Mouse (Mus musculus): ENCODE data around the gene Dusp5.

The Dusp5 gene

DNA sequence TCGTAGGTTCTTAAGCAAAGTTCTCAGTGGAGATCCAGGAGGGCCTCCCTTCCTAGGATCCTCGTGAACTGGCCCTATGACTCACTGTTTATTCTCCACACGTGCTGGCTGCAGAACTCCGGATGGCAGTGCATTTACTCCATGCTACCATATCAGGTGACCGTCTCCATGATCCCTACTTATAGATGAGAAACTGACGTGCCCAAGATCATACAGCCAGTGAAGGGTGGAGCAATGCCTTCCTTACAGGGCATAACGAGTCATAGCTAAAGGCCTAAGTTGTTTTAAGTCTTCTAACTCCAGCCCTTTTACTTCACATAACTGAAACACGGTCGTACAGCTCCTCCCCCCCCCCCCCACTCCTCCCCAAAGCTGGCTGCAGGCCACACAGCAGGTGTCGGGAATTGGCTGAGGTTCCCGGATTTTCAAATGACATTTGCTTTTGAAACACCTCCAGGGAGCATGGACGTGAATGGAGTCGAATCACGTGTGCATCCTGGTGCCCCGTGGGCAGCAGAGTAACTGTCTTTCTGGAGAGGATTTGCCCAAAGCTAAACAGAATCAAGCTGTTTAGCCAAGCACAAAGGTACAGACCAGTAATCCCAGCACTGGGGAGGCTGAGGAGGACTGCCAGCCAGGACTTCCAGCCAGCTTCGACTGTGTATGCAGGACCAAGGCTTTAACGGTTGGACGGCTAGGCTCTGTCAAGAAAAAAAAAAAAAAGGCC is 11.4 kb upstream of the Dusp5 start:
- no peak for DNase-seq (ENCODE audit: low spot score)

DNA sequence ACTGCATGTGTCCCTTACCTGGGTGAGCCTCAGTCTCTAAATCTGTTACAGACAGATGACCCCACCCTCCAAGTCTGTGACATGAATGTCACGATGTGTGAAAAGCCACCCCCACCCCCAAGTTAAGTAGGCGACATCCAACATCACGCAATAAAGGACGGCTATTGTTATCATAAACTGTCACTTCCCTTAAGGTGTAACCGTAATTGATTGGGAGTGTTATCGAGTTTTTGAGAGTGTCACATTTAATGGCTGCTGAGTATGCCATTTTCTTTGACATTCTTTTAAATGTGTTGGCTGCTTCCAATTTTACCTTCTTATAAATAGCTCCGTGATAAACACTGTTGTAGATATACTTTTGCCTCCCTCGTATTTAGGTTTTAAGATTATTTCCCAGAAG is 9.4 kb upstream of the Dusp5 start:
- no peak for DNase-seq (ENCODE audit: low spot score)

DNA sequence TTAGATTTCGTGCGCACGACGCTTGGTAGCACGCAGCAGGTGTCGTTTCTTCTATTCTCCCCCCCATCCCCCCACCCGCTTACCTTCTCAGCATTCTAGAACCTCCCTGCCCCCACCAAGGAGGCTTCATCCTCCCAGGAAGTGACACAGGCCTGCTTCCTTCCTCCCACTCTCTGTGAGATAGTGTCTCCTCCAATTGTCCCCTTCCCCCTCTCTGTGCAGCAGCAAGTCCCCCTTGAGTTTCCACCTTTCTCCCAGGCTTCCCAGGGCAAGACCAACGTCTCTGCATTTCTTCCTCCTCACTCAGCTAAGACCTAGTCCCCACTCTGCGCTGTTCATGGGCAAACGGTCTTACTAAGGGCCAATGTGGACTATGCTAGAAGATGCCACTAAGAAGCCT is 8.9 kb upstream of the Dusp5 start:
- DNase-seq (ENCODE audit: low spot score): peak; percentile 73

DNA sequence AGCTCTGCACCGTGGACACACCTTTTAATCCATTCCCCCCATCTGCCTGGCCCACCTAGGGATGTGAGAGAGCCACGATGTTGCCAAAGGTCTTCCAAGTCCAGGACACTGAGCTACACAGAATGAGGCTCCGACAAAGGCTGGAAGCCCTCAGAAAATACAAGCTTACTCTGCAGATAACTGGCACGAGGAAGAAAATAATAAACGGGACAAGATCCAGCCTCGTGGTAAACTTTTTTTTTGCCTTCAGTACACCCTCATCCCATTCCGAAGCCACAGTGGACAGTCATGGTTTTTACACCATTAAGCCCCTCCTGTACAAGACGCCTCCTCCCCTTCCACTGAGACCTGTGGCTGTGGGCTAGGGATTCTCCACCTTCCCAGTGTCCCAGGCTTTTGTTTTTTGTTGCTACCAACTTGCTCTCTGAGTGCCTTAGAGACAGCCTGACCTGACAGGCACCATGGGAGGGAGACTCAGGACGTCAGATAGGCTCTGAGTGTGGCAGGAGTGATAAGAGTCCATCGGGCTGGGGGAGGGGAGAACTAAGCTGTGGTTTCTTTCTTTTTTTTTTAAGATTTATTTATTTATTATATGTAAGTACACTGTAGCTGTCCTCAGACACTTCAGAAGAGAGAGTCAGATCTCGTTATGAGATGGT is 7.6 kb upstream of the Dusp5 start:
- no peak for DNase-seq (ENCODE audit: low spot score)

DNA sequence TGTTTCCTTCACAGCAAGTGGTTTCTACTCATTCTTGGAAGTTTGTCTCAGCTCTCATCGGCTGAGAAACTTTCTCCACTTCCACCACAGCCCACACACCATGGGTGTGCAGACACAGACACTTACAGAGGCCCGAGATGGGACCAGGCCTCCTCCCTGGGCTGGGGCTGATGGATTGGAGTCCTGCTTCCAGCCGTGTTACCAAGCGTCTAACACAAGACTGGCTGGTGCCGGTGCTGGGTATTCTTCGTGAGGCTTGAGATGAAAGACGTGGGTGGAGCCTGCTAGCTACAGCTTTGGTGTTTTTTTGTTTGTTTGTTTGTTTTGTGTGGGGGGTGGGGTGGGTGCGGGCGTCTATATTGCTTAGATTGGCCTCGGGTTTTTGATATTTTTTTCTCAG is 1.4 kb upstream of the Dusp5 start:
- DNase-seq (ENCODE audit: low spot score): no peak

DNA sequence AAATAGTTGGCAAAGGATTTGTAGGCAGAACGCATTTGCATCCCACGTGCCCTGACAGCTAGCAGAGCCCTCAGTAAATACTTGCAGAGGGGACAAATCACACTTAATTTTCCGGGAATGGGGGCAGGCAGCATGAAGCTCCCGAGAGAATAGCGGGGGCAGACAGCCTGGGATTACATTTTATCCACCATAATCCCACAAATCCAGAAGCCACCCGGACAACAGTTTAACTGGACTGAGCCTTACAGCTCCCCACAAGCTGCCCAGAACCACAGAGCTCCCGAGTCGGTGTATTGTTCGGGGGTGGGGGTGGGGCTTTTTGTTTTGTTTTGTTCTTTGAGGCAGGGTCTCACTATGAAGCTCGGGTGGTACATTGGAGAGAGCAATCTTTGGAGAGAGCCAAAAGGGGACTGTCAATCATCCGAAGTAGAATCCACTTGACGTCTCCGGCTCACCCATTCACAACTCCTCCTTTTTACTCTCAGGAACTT is 733 bp upstream of the Dusp5 start:
- DNase-seq (ENCODE audit: low spot score): no peak

DNA sequence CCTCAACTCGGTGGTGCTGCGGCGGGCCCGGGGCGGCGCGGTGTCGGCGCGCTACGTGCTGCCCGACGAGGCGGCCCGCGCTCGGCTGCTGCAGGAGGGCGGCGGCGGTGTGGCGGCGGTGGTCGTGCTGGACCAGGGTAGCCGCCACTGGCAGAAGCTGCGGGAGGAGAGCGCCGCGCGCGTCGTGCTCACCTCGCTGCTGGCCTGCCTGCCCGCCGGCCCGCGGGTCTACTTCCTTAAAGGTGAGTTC is 471 bp downstream of the Dusp5 start:
- no peak for DNase-seq (ENCODE audit: low spot score)

DNA sequence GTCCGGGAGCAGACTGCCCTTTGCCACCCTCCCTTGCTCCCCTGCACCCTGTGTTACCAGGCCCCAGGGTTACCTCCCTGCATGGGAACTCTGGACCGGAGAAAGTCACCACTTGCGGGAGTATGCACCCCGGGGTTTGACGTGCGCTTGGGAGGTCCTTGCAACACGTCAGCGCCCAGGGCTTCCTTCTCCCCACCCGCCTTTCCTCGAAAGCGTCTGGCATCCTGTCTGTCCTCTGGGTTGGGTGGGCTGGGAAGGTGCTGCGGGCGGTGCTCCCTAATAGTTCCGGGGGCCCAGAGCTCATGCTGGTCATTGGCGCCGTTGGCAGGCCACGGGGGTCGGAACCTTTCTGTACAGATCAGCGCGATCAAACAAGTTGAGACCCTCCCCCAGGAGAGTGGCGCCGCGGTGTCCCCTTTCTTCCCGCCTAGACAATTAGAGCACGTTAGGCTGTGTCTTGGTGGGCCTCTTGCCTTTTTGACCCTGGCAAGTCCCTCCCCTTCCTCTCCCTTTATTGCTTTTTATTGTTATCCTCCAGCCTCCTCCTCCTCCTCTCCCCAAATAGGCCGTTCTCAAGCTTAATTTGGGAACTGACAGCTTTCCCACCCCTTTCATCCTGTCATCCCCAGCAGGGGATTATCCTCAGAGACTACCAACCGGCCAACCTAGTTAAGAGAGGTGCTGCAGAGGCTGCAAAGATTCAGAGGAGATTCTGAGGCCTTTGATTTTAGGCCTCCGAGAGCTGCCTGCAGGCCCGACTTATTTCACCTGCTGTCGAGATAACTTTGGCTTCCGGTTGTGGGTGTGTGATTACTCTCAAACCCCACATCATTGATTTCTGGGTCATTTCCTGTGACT is 1.0 kb downstream of the Dusp5 start:
- DNase-seq (ENCODE audit: low spot score): peak; percentile 73

DNA sequence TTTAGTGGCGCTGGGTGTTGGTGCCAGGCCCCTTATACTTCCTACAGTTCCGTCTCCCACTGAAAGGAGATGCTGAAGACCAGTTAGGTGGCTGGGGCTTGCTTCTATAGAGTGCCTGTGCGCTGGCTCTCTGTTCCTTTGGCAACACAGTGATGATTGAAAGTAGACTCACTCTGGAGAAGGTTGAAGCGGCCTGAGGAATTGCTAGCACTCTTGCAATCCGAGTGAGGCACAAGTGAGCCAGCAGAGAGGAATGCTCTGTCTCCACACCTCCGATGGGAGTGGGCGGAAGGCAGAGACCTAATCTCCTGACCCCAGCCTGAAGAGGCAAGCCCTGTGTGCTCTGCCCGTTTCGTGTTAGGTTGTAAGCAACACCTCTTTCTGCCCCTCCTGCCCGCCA is 2.5 kb downstream of the Dusp5 start:
- DNase-seq (ENCODE audit: low spot score): no peak

DNA sequence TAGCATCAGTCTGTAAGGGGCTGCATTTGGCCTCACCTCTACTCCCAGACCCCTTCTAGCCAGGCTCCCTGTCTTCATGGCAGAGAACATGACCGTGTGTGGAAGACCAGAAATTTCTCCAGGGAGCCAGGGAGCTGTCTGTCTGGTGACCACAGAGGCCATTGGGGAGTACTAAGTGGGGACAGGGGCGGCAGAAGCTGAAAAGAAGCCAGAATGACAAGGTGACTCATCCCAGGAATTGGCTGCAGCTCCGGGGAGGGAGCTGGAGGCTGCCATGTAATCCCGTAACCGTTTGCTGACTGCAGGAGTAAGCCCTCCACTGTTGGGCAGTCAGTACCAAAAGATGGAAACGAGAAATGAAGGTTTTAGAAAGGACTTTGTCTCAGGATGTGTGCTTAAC is 3.1 kb downstream of the Dusp5 start:
- no peak for DNase-seq (ENCODE audit: low spot score)

DNA sequence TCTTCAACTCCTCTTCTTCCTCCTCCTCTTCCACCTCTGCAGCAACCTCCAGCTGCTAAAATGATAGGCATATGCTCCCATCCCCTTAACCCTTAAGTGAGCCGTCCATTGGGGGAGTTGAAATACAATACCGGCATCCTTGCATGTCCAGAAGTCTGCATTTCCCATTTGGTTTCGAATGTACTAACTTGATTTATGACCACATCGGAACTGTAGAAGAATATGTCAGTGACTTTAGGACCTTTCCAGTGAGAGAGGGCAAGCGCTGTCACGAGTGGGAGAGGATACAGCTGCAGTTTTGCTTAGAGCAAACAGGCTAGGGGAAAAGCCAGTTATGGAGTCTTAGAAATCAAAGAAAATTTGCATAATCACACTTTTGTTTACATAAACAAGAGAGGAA is 3.8 kb downstream of the Dusp5 start:
- DNase-seq (ENCODE audit: low spot score): no peak

DNA sequence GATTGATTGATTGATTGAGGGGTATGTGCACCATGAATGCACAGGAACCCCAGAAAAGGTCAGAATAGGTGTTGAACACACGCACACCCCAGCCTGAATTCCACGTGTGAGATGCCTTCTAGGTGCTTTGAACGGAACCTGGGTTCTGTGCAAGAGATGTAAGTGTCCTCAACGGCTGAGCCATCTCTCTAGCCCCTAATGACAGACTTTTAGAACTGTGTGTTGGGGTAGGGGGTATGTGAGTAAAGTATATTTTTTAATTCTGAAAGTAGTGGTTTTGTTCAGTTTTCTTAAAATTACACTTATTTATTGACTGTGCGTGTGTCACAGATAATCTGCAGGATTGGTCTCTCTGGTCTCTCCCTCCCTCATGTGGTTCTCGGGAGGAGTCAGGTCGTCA is 4.3 kb downstream of the Dusp5 start:
- DNase-seq (ENCODE audit: low spot score): no peak

DNA sequence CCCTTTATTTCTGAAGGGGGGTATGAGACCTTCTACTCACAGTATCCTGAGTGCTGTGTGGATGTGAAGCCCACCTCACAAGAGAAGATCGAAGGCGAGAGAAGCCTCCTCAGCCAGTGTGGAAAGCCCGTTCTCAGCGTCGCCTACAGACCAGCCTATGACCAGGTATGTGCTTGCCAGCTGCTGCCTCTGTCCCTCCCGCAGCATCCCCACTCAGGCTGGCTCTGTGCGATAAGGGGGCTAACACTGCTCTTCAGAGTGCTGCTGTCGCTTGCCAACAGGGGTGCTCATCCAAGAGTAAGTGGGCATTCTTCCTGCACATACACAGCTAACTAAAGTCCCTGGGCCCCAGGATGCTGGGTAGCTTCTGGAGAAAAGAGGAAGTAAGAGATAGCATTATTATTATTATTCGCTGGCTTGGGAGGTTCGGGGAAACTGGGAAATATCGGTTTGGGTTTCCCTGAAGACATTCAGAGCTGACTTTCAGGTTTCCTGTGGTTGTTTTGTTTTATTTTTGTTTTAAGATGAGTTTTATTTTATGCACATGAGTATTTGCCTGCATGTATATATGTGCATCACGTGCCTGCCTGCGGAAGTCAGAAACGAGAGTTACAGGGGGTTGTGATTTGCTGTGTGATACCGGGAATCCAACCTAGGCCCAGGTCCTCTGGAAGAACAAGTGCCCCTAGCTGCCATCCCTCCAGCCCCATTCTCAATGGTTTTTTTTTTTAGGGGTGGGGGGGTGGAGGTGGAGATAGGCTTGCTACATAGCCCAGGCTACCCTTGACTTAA is 5.1 kb downstream of the Dusp5 start:
- no peak for DNase-seq (ENCODE audit: low spot score)

DNA sequence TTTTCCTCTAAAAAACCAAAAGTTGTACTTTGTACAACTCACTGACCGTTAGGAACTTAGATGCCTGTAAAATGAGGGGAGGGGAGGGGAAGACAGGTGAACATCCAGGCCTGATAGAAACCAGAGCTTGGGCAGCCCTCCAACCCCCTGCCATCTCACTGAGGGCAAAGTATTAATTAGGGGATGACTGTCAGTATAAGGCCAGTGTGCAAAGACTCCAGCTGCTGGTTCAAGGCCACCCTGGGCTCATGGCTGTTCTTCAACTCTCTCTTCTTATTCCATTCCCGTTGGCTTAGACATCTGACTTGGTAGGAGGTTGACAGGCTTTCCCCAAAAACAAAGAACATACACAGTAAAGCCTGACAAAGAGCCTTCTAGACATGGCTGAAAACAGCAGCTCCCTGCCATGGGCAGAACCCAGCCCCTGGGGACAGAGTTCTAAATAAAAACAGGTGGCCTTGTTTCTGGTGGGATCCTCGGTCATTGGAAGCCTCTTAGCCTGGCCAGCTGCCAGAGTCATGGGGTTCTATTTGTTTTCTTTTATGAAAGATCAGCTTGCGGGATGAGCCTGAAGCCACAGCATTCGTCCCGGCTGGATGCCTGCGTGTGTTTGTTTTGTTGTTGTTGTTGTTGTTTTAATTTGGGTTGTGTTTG is 6.0 kb downstream of the Dusp5 start:
- no peak for DNase-seq (ENCODE audit: low spot score)

DNA sequence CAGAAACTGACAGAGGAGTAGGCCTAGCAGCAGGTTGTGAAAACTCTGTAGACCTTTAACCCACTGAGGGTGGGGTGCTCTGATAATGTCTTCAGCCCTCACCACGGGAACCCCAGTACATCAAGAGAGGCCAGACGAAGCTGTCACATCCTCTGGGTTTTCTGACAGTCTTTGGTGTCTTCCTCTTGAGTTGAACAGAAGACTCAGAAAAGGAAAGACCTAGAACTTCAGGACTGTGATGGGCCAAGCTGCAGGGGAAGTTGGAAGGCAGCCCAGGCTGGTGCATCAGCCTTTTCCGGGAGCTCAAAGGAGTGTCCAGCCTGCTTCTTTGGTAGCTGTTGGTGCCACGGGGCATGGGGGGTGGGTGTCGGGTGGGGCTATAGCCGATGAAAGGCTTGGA is 6.5 kb downstream of the Dusp5 start:
- DNase-seq (ENCODE audit: low spot score): peak; percentile 64

DNA sequence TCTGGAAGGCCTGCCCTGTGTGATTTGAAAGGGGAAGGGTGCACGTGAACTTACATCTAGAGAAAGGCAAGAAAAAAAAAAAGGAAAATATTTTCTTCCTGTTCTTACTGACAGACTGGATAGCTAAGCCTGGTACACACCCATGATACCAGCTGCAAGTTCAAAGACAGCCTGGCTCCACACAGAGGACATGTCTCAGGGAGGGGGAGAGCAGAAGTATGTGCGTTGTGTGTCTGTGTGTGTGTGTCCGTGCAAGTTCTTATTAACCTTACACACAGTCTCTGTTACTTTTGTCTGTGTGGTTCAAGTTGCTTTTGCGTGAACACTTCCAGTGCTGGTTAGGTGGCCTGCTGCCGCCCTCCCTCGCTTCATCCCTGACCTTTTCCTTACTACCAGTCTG is 7.3 kb downstream of the Dusp5 start:
- DNase-seq (ENCODE audit: low spot score): no peak

DNA sequence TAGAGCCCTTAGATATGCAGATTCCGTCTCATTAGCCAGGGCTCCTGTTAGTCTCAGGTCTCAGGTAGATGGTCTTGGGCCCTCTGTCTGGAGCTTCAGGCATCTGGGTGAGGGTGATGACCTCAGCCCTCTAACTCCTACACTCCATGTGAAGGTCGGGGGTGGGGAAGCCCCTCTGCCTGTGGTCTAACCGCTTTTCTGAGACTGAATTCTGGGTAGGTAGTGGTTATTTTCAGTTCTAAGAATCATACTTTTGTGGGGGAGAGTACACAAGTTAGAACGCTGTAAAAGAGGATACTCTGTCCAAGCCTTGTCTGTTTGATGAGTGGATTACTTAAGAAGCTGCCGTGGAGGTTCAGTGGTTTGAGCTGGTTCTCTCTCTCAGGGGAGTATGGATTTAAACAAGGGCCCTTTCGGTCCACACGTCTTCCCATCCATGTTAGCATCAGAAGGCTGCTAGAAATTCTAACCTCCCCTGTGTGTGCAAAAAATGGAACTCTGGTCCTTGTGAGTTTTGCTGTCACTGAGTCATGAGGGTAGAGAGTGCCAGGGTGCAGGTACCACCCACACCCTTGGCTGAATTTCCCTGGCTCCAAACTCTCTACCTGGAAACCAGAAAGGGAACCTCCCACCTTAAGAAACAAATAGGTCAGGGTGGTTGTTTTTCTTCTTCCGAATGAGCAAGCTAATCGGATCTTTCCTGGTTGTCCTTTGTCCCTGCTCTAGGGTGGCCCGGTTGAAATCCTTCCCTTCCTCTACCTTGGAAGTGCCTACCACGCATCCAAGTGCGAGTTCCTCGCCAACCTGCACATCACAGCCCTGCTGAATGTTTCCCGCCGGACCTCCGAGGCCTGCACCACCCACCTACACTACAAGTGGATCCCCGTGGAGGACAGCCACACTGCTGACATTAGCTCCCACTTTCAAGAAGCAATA is 8.1 kb downstream of the Dusp5 start:
- peak; percentile 76 for DNase-seq (ENCODE audit: low spot score)

DNA sequence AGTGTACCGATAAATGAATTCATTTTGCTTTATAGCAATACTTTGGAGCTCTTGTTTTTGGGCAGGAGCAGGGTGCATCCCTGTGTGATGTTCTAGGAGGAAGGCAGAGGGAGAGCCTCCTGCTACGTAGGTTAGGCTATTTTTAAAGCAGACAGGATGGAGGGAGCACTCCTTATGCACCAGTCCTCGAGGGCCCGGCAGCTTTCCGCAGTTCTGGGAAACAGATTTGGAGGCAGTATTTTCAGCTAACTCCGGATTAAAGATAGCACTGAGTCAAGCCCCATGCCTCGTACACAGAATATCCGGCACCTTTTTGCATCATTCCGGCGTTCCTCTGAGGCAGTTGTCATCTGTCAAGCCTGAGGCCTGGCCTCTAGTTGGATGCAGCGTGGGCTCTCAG is 9.1 kb downstream of the Dusp5 start:
- DNase-seq (ENCODE audit: low spot score): no peak

DNA sequence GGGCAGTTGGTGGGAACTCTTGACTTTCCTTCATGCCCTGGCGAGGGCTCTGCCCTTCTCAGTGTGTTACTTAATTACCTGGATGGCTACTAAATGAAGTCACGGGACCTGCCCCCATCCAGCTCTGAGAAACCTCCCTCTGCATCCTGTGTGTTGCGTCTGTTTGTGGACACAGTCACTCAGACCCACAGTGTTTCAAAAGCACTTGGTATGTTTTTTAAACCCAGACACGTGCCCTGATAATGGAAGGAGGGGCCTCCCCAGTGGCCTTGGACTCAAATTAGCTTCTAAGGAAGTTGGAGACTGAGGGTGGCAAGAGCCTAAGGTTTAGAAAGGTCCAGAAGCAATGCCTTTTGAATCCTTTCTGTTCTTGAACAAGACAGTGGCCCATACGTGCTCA is 9.9 kb downstream of the Dusp5 start:
- peak; percentile 48 for DNase-seq (ENCODE audit: low spot score)

DNA sequence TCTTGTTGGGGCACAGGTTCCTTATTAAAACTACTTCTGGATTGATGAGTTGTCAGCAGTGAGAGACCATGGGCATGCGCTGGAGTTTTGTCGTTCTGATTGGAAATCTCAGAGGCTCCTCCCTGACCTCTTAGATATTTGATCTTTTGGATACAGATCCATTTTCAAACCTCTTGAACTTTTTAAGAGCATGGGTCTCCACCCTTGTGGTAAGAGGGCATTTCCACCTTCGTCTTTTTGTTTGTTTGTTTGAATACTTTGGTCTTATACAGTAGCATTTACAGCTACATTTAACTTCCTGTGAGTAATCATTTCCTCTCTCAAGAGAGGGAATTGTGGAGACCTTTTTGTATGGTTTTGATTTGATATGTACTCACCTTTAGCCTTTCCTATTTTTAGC is 10.4 kb downstream of the Dusp5 start:
- DNase-seq (ENCODE audit: low spot score): peak; percentile 48

DNA sequence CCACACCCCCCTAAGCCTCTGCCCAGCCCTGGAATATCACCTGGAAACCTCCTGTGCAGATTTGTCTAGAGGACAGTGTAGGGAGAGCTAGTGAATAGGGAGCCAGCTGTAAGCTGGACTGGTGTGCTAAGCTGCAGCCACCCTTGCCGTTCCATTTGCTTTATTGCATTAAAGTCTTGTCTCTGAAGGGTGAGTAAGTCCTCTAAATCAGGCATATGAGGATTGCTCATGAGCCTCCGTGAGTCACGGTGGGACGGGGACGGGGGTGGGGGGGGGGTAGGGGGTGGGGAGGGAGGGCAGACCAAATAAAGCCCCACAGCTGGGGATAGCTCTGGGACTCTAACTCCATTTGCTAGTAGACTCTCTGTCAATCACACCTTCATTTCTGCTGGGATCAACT is 14.7 kb downstream of the Dusp5 start:
- no peak for DNase-seq (ENCODE audit: low spot score)
